Mouse (Mus musculus): ENCODE data around the gene Olfr654. TPM values are rescaled to one million over a fixed set of nuclear protein-coding genes. Genes with fewer than 3 reads are reported as not detected.

The Olfr654 gene
- polyA plus RNA-seq (2015; fragmentation: Nextera tagmentation; extraction: Ambion mirVana): not detected in 2 replicates

DNA sequence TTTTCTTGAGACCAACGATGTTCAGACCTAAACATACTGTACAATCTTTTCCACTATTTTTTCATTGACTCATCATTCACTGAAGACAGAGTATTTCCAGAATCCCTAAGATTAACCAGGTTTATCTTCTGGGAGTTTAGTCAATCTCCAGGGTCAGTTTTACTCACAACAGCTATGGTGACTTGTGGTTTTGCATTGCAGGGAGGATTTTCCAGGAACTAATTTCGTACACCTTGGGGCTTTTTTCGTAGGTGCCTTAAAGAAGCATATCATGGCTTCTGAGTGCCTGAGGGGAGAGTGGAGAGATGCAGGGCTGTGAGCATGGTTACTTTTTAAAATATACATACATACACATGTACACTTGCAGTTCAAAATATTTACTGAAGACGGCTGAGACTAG, at the start of gene Olfr654:
TSS of gene Olfr654 (plus strand) at position 301 of the 400 bp plus-strand sequence.
- H3K4me3 ChIP-seq: no peak within 1 kb of the TSS
- ATAC-seq (replicated peaks; ENCODE audit: insufficient number of reproducible peaks, insufficient read depth, low FRiP score, low read depth): no peak
- 75% methylated on average over 4 of the region's 4 CpGs for WGBS

DNA sequence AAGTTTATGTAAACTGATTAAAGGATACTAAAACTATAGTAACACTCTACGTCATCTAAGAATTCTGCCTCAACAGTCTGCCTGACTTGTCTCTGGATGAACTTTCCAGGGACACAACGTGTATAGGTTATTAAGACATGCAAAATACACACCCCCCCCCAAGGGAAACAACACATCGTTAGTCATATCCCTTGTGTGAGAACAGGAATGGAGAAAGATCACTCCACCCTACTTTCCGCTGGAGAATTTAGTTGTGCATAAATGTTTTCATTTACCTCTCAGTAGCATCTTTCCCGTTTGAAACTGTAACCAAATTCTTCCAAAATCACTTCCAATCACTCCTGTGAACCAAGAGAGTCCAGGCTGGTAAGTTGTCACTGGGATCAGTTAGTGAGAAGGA, 37.0 kb upstream of the Olfr654 start, which contains the start of gene Olfr651:
TSS of gene Olfr651 (plus strand) at position 301 of the 400 bp plus-strand sequence.
- no peaks in the 10 kb centered on the region for H3K27me3 ChIP-seq
- no peak within 1 kb of the TSS for H3K27ac ChIP-seq
- no peak for ATAC-seq (replicated peaks; ENCODE audit: insufficient number of reproducible peaks, insufficient read depth, low FRiP score, low read depth)
- H3K36me3 ChIP-seq: no peaks in the 10 kb centered on the region
- no peaks in the 10 kb centered on the region for H3K4me1 ChIP-seq (replicated peaks)
- H3K4me2 ChIP-seq: no peak within 1 kb of the TSS
- no peak within 1 kb of the TSS for H3K9ac ChIP-seq
- no peak within 1 kb of the TSS for H3K4me3 ChIP-seq
- WGBS: 67% methylated on average over 5 of the region's 5 CpGs
- no peaks in the 10 kb centered on the region for H3K9me3 ChIP-seq (replicated peaks)

More for the DNA sequence above, at the start of gene Olfr654:
- Histone ChIP-seq H3K4me1 (replicated peaks) (no peaks in the 10 kb centered on the region), H3K36me3 (no peaks in the 10 kb centered on the region), H3K27me3 (no peaks in the 10 kb centered on the region), H3K27ac (no peak within 1 kb of the TSS), H3K9me3 (replicated peaks) (no peaks in the 10 kb centered on the region), H3K4me2 (no peak within 1 kb of the TSS), H3K9ac (no peak within 1 kb of the TSS)

DNA sequence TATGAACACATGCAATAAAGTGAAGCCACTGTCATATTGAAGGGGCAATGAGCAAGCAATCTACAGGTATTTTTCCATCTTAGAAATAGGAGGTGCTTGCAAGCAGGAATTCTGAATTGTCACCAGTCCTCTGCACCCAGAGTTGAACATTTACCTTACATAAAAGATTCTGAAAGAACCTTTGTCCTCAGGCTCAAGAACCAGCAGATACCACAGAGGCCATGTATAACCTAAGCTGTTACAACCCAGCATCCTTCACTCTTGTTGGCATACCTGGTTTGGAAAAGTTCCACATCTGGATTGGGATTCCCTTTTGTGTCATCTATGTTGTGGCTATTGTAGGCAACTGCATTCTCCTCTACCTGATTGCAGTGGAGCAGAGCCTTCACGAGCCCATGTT, 34.1 kb upstream of the Olfr654 start:
- H3K27me3 ChIP-seq: no peaks in the 10 kb centered on the region
- ATAC-seq (replicated peaks; ENCODE audit: insufficient number of reproducible peaks, insufficient read depth, low FRiP score, low read depth): no peak
- no peaks in the 10 kb centered on the region for H3K36me3 ChIP-seq
- WGBS: 46% methylated on average over 1 of the region's 1 CpGs
- no peak overlapping the region for H3K4me3 ChIP-seq
- no peaks in the 10 kb centered on the region for H3K9me3 ChIP-seq (replicated peaks)
- H3K9ac ChIP-seq: no peak overlapping the region
- H3K27ac ChIP-seq: no peak overlapping the region
- no peak overlapping the region for H3K4me2 ChIP-seq
- H3K4me1 ChIP-seq (replicated peaks): no peaks in the 10 kb centered on the region

DNA sequence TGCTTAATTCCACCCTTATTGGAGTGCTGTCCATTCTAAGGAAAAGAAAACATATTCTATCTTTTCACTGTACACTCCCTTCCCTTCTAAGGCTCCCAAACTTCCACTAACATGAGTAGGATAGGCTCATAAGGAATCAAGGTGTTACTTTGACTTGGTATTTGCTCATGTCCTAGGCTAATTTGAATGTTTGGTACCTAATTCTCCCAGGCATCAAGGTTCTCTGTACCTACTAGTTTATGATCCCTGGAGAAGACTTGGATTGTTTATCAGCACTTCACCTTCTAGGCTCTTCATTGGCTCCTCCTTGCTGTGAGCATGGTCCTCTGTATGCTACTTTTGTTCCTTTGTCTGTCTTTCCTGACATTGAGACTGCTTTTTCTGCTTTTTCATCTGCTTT, 26.2 kb upstream of the Olfr654 start, which contains the start of gene Olfr652:
TSS of gene Olfr652 (plus strand) at position 301 of the 400 bp plus-strand sequence.
- Histone ChIP-seq H3K9me3 (replicated peaks) (no peaks in the 10 kb centered on the region), H3K27ac (no peak within 1 kb of the TSS), H3K27me3 (no peaks in the 10 kb centered on the region), H3K4me2 (no peak within 1 kb of the TSS), H3K4me1 (replicated peaks) (no peaks in the 10 kb centered on the region), H3K9ac (no peak within 1 kb of the TSS), H3K36me3 (no peaks in the 10 kb centered on the region), H3K4me3 (no peak within 1 kb of the TSS)
- no peak for ATAC-seq (replicated peaks; ENCODE audit: insufficient number of reproducible peaks, insufficient read depth, low FRiP score, low read depth)

DNA sequence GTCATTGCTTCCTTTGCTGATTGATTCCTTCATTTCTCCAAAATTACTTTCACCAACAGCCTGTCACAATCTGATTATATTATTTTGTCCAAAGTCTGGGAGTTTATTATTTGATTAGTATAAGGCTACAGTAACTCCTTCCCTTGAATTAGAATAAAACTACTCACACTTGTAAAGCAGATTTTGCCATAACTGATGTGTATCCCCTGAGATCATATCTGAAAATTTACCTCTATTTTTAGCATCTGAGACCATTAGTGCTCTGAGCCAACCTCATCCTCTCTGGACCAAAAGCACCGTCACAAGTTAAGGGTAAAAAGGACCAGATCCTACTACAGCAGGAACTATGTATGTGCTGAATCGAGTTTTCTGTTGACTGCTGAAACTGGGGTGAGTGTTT, 9.8 kb upstream of the Olfr654 start, which contains the start of gene Olfr653:
TSS of gene Olfr653 (plus strand) at position 301 of the 400 bp plus-strand sequence.
- Histone ChIP-seq H3K27me3 (no peaks in the 10 kb centered on the region), H3K4me3 (no peak within 1 kb of the TSS), H3K4me1 (replicated peaks) (no peaks in the 10 kb centered on the region), H3K4me2 (no peak within 1 kb of the TSS), H3K9ac (no peak within 1 kb of the TSS), H3K9me3 (replicated peaks) (no peaks in the 10 kb centered on the region), H3K27ac (no peak within 1 kb of the TSS), H3K36me3 (no peaks in the 10 kb centered on the region)
- 45% methylated on average over 2 of the region's 2 CpGs for WGBS
- no peak for ATAC-seq (replicated peaks; ENCODE audit: insufficient number of reproducible peaks, insufficient read depth, low FRiP score, low read depth)

DNA sequence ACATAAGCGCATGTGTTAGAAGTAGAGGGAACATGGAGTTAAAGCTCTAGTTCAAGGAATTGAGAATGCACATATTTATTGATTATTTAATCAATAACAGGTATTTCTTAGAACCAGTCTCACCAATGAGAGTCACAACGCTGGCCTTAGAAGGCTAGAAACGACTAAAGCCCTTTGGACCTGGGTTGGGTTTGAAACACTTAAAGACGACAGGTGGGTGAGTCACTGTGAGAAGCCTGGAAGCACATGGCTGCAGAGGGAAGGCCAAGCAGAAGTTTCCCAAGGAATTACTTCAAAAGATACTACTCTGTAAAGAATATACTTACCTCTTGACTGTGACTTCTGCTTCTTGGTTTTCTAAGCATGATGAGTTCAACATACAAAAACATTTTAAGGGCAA, 6.0 kb upstream of the Olfr654 start:
- H3K4me3 ChIP-seq: no peak overlapping the region
- no peaks in the 10 kb centered on the region for H3K9me3 ChIP-seq (replicated peaks)
- 85% methylated on average over 4 of the region's 4 CpGs for WGBS
- no peaks in the 10 kb centered on the region for H3K36me3 ChIP-seq
- no peak for ATAC-seq (replicated peaks; ENCODE audit: insufficient number of reproducible peaks, insufficient read depth, low FRiP score, low read depth)
- H3K4me1 ChIP-seq (replicated peaks): no peaks in the 10 kb centered on the region
- H3K9ac ChIP-seq: no peak overlapping the region
- no peak overlapping the region for H3K4me2 ChIP-seq
- H3K27me3 ChIP-seq: no peaks in the 10 kb centered on the region
- H3K27ac ChIP-seq: no peak overlapping the region

DNA sequence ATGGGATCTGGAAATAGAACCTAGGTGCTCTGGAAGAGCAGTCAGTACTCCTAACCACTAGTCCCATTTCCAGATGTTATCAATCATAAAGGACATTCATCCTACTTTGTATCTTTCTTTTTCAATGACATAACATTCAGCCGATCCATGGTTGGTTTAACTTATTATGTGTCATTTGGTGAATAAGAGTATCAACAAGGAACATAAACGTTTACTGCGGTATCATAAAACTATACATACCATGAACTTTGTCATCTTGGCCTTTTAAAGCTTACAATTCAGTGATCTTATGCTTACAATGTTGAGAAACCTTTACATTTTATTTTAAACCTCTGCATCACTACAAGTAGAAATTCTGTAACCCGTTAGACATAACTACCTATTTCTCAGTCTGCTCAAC, 5.4 kb upstream of the Olfr654 start:
- Histone ChIP-seq H3K4me3 (no peak overlapping the region), H3K4me2 (no peak overlapping the region), H3K36me3 (no peaks in the 10 kb centered on the region)

DNA sequence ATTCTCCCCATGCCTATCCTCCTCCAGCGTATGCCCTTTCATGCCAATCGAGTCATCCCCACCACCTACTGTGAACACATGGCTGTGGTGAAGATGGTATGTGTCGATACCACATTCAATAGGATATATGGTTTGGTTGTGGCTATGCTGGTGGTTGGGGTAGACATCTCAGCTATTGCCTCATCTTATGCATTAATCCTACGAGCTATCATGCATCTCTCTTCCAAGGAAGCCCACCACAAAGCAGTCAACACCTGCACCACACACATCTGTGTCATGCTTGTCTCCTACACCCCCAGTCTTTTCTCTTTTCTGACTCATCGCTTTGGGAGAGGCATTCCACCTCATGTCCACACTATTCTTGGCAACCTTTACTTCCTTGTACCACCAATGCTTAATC, 1.4 kb downstream of the Olfr654 start:
- Histone ChIP-seq H3K9me3 (replicated peaks) (no peaks in the 10 kb centered on the region), H3K9ac (no peak overlapping the region), H3K4me3 (no peak overlapping the region), H3K27ac (no peak overlapping the region), H3K27me3 (no peaks in the 10 kb centered on the region), H3K4me1 (replicated peaks) (no peaks in the 10 kb centered on the region), H3K36me3 (no peaks in the 10 kb centered on the region), H3K4me2 (no peak overlapping the region)
- 73% methylated on average over 5 of the region's 5 CpGs for WGBS
- ATAC-seq (replicated peaks; ENCODE audit: insufficient number of reproducible peaks, insufficient read depth, low FRiP score, low read depth): no peak

More for the DNA sequence above, 5.4 kb upstream of the Olfr654 start:
- H3K27ac ChIP-seq: no peak overlapping the region
- no peaks in the 10 kb centered on the region for H3K27me3 ChIP-seq
- 80% methylated on average over 4 of the region's 4 CpGs for WGBS
- no peaks in the 10 kb centered on the region for H3K9me3 ChIP-seq (replicated peaks)
- no peak overlapping the region for H3K9ac ChIP-seq
- ATAC-seq (replicated peaks; ENCODE audit: insufficient number of reproducible peaks, insufficient read depth, low FRiP score, low read depth): no peak
- H3K4me1 ChIP-seq (replicated peaks): no peaks in the 10 kb centered on the region

DNA sequence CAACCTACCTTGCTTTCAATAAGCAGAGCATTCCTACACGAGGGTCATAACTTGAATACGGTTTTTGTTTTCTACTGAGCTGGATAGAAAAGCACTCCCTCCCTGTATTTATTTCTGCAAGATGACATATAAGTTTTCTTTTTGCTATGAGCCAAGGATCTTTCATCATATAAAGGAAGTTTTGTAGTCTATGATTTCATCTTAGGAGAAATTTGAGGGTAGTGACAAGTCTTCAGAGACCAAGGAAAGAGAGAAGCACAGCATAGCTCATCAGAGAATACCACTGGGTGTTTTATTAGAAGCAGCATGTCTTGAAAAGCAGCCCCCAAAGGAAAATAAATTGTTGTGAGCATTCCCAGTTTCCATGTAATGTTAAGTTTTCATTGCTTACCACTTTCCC, 14.9 kb downstream of the Olfr654 start, which contains the start of gene Olfr655:
TSS of gene Olfr655 (minus strand) at position 101 of the 400 bp plus-strand sequence.
- H3K9me3 ChIP-seq (replicated peaks): no peaks in the 10 kb centered on the region
- H3K4me1 ChIP-seq (replicated peaks): no peaks in the 10 kb centered on the region
- H3K4me2 ChIP-seq: no peak within 1 kb of the TSS
- no peaks in the 10 kb centered on the region for H3K27me3 ChIP-seq
- no peak for ATAC-seq (replicated peaks; ENCODE audit: insufficient number of reproducible peaks, insufficient read depth, low FRiP score, low read depth)
- WGBS: 71% methylated on average over 2 of the region's 2 CpGs
- no peaks in the 10 kb centered on the region for H3K36me3 ChIP-seq
- H3K9ac ChIP-seq: no peak within 1 kb of the TSS
- H3K27ac ChIP-seq: no peak within 1 kb of the TSS
- no peak within 1 kb of the TSS for H3K4me3 ChIP-seq

DNA sequence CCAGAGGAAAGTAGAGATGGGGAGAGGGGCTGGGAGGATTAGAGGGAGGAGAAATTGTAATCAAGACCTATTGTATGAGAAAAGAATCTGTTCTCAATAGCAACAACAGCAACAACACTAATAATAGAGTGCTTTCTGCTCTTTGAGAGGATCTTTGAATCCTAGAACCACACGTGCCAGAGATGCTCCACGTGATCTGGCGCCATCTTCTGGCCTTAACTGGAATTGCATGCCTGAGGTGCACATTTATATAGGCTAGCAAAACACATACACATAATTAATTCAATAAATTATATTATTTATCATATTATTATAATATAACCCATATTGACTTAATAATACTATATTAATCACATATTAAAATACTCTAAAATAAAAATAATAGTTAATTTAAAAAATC, 16.3 kb downstream of the Olfr654 start:
- Histone ChIP-seq H3K4me2 (no peak overlapping the region), H3K4me3 (no peak overlapping the region), H3K9ac (no peak overlapping the region), H3K4me1 (replicated peaks) (no peaks in the 10 kb centered on the region), H3K9me3 (replicated peaks) (no peaks in the 10 kb centered on the region), H3K27me3 (no peaks in the 10 kb centered on the region), H3K36me3 (no peaks in the 10 kb centered on the region), H3K27ac (no peak overlapping the region)
- ATAC-seq (replicated peaks; ENCODE audit: insufficient number of reproducible peaks, insufficient read depth, low FRiP score, low read depth): no peak
- 2% methylated on average over 3 of the region's 3 CpGs for WGBS

DNA sequence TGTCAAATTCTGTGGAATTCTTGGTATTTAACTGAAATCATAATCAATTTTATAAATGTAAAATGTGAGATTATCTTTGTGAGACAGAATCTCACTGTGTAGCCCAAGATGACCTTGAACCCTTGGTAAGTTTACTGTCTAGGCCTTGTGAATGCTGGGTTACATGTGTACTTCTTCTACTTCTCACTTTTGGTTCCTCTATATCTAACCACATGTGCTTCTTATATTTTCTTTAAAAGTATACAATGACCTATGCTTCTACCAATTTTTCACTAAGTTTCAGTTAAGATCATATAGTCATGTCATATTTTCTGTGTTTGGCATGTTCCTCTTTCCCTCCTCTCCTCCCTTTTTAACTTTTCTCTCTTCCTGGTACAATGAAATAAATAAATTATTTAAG, 17.9 kb downstream of the Olfr654 start:
- H3K27ac ChIP-seq: no peak overlapping the region
- no peak for ATAC-seq (replicated peaks; ENCODE audit: insufficient number of reproducible peaks, insufficient read depth, low FRiP score, low read depth)
- H3K9me3 ChIP-seq (replicated peaks): no peaks in the 10 kb centered on the region
- no peak overlapping the region for H3K4me2 ChIP-seq
- H3K27me3 ChIP-seq: no peaks in the 10 kb centered on the region
- no peak overlapping the region for H3K4me3 ChIP-seq
- H3K36me3 ChIP-seq: no peaks in the 10 kb centered on the region
- H3K9ac ChIP-seq: no peak overlapping the region
- no peaks in the 10 kb centered on the region for H3K4me1 ChIP-seq (replicated peaks)

DNA sequence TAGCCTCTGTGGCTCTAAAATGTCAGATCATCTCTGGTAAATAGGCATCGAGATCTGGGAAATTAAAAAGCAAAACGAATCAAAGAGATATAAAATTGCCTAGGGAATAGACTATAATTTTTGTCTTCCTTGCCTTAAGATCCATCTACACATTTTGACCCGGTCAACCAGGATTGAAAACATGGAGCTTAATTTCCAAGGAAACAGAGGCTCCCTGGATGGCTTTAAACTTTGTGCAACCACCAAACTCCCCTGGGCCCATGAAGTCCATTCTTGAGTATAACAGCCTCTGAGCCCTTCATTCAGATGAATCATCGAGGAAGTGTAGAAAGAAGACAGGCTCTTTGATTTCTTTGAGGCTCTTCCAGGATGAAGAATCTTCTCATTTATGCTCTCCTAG, 26.8 kb downstream of the Olfr654 start, which contains the start of gene Olfr656:
TSS of gene Olfr656 (plus strand) at position 301 of the 400 bp plus-strand sequence.
- 62% methylated on average over 4 of the region's 4 CpGs for WGBS
- Histone ChIP-seq H3K4me2 (no peak within 1 kb of the TSS), H3K36me3 (no peaks in the 10 kb centered on the region), H3K27ac (no peak within 1 kb of the TSS), H3K27me3 (no peaks in the 10 kb centered on the region), H3K4me1 (replicated peaks) (no peaks in the 10 kb centered on the region), H3K4me3 (no peak within 1 kb of the TSS), H3K9ac (no peak within 1 kb of the TSS), H3K9me3 (replicated peaks) (no peaks in the 10 kb centered on the region)
- ATAC-seq (replicated peaks; ENCODE audit: insufficient number of reproducible peaks, insufficient read depth, low FRiP score, low read depth): no peak
